Mouse (Mus musculus) CH12.LX (cell line): ENCODE measurements at regions not wholly inside any gene's neighbourhood (a gene's known extent, or its start where the extent isn't known, plus 50 kb on each side); places are given as distances from the start of the nearest gene placed in this dataset.

Experiments
- DNase-seq: peaks from one replicate; pipeline ENCODE4 v3.0.0-alpha.2; 2013; ENCODE audit errors: extremely low read depth
- H3K27ac ChIP-seq: 2 replicates; pipeline ENCODE4 v1.5.1; 2012; ENCODE audit warnings: low read depth, mild to moderate bottlenecking, control low read depth, moderate library complexity; ENCODE audit not compliant: insufficient read depth
- H3K27me3 ChIP-seq: replicated peaks from 2 replicates; pipeline ENCODE3; 2012; ENCODE audit warnings: inconsistent platforms
- H3K36me3 ChIP-seq, 2 experiments: replicated peaks in 1 of 2; 2 replicates each; pipeline versions ENCODE3 to v1.6.1; 2012; ENCODE audit warnings: inconsistent platforms in 1 of 2, low read length in 1 of 2, mild to moderate bottlenecking in 1 of 2, mixed read lengths in 1 of 2, moderate library complexity in 1 of 2; ENCODE audit not compliant: control insufficient read depth in 1 of 2, insufficient read depth in 1 of 2
- H3K4me1 ChIP-seq, 2 experiments: 2 replicates each; pipeline ENCODE4 v1.6.1; 2012; ENCODE audit warnings: inconsistent platforms in 1 of 2, moderate library complexity in 1 of 2; ENCODE audit not compliant: insufficient read depth in 2 of 2, control insufficient read depth in 1 of 2
- H3K4me2 ChIP-seq: 2 replicates; pipeline ENCODE4 v1.6.1; 2012; ENCODE audit warnings: low read depth, mild to moderate bottlenecking, control low read depth; ENCODE audit not compliant: poor library complexity, insufficient read depth, severe bottlenecking
- H3K4me3 ChIP-seq, 3 experiments: fragments of 150-350 bp in 1 of 3; sonication (generic) in 1 of 3; replicated peaks in 1 of 3; 2 replicates each; pipeline versions ENCODE3 to v1.5.1; 2011 to 2012; ENCODE audit warnings: low read depth in 2 of 3, low read length in 2 of 3, mild to moderate bottlenecking in 2 of 3, moderate library complexity in 2 of 3, control low read depth in 1 of 3, improper control_type of control experiment in 1 of 3, inconsistent platforms in 1 of 3, mixed read lengths in 1 of 3; ENCODE audit not compliant: poor library complexity in 1 of 3
- H3K79me2 ChIP-seq: replicated peaks from 2 replicates; pipeline ENCODE4 v1.6.1; 2012; ENCODE audit warnings: mild to moderate bottlenecking, moderate library complexity; ENCODE audit not compliant: control insufficient read depth, poor library complexity, insufficient read depth, severe bottlenecking; ENCODE audit errors: extremely low read depth
- H3K9ac ChIP-seq: 2 replicates; pipeline ENCODE4 v1.6.1; 2012; ENCODE audit warnings: low read depth, mild to moderate bottlenecking, control low read depth, moderate library complexity; ENCODE audit not compliant: insufficient read depth
- H3K9me3 ChIP-seq: replicated peaks from 2 replicates; pipeline ENCODE3; 2012; ENCODE audit warnings: low read length, inconsistent platforms, mixed read lengths
- BHLHE40 ChIP-seq: IDR thresholded peaks from 2 replicates; pipeline ENCODE4 v1.6.1; 2011; ENCODE audit warnings: mild to moderate bottlenecking, low read depth, low read length, improper control_type of control experiment
- CHD2 ChIP-seq: IDR thresholded peaks from 2 replicates; pipeline ENCODE4 v1.6.1; 2011; ENCODE audit warnings: low read length, improper control_type of control experiment
- E2F4 ChIP-seq: IDR thresholded peaks from 2 replicates; pipeline ENCODE4 v1.6.1; 2011; ENCODE audit warnings: low read depth, low read length, improper control_type of control experiment; ENCODE audit not compliant: insufficient replicate concordance
- EP300 ChIP-seq: IDR thresholded peaks from 2 replicates; pipeline ENCODE4 v1.6.1; 2011; ENCODE audit warnings: low read length, improper control_type of control experiment
- ETS1 ChIP-seq: conservative IDR thresholded peaks from 2 replicates; pipeline ENCODE4 v1.6.1; 2012; ENCODE audit warnings: low read depth, mild to moderate bottlenecking, inconsistent platforms, low read length, improper control_type of control experiment, moderate library complexity
- GABPA ChIP-seq: IDR thresholded peaks from 2 replicates; pipeline ENCODE4 v1.6.1; 2012; ENCODE audit warnings: low read depth, low read length, improper control_type of control experiment, inconsistent platforms; ENCODE audit not compliant: insufficient replicate concordance
- IRF4 ChIP-seq: IDR thresholded peaks from 2 replicates; pipeline ENCODE4 v1.6.1; 2014; ENCODE audit warnings: low read depth, mild to moderate bottlenecking, inconsistent platforms, low read length, improper control_type of control experiment
- JUN ChIP-seq: IDR thresholded peaks from 2 replicates; pipeline ENCODE4 v1.6.1; 2011; ENCODE audit warnings: low read depth, mild to moderate bottlenecking, low read length, improper control_type of control experiment, moderate library complexity; ENCODE audit not compliant: insufficient read depth
- KAT2A ChIP-seq: IDR thresholded peaks from 2 replicates; pipeline ENCODE4 v1.6.1; 2012; ENCODE audit warnings: low read length, improper control_type of control experiment, inconsistent platforms; ENCODE audit not compliant: insufficient replicate concordance
- MAFK ChIP-seq: IDR thresholded peaks from 2 replicates; pipeline ENCODE4 v1.6.1; 2011; ENCODE audit warnings: low read length, improper control_type of control experiment; ENCODE audit not compliant: insufficient replicate concordance
- MAZ ChIP-seq: IDR thresholded peaks from 2 replicates; pipeline ENCODE4 v1.6.1; 2012; ENCODE audit warnings: low read depth, mild to moderate bottlenecking, inconsistent platforms, low read length, improper control_type of control experiment, moderate library complexity
- MXI1 ChIP-seq: IDR thresholded peaks from 2 replicates; pipeline ENCODE4 v1.6.1; 2011; ENCODE audit warnings: mild to moderate bottlenecking, low read depth, low read length, improper control_type of control experiment
- MYC ChIP-seq: IDR thresholded peaks from 2 replicates; pipeline ENCODE4 v1.6.1; 2011; ENCODE audit warnings: low read depth, mild to moderate bottlenecking, improper control_type of control experiment, low read length
- NELFE ChIP-seq: IDR thresholded peaks from 2 replicates; pipeline ENCODE4 v1.6.1; 2011; ENCODE audit warnings: low read depth, low read length, improper control_type of control experiment
- NRF1 ChIP-seq: IDR thresholded peaks from 2 replicates; pipeline ENCODE4 v1.6.1; 2014; ENCODE audit warnings: low read depth, mild to moderate bottlenecking, inconsistent platforms, low read length, improper control_type of control experiment, moderate library complexity
- POLR2A ChIP-seq: IDR thresholded peaks from 2 replicates; pipeline ENCODE4 v1.6.1; 2011; ENCODE audit warnings: low read depth, mild to moderate bottlenecking, improper control_type of control experiment, low read length
- RAD21 ChIP-seq: IDR thresholded peaks from 2 replicates; pipeline ENCODE4 v1.6.1; 2011; ENCODE audit warnings: low read depth, mild to moderate bottlenecking, low read length, improper control_type of control experiment, moderate library complexity
- SIN3A ChIP-seq: IDR thresholded peaks from 2 replicates; pipeline ENCODE4 v1.6.1; 2012; ENCODE audit warnings: low read length, improper control_type of control experiment, inconsistent platforms
- TBP ChIP-seq: conservative IDR thresholded peaks from 2 replicates; pipeline ENCODE4 v1.6.1; 2011; ENCODE audit warnings: low read depth, low read length, improper control_type of control experiment
- UBTF ChIP-seq: IDR thresholded peaks from 2 replicates; pipeline ENCODE4 v1.6.1; 2012; ENCODE audit warnings: low read depth, mild to moderate bottlenecking, inconsistent platforms, low read length, improper control_type of control experiment, moderate library complexity
- ZKSCAN1 ChIP-seq: IDR thresholded peaks from 2 replicates; pipeline ENCODE4 v1.6.1; 2012; ENCODE audit warnings: low read depth, inconsistent platforms, low read length, improper control_type of control experiment, borderline replicate concordance
- ZMIZ1 ChIP-seq: IDR thresholded peaks from 2 replicates; pipeline ENCODE4 v1.6.1; 2012; ENCODE audit warnings: low read depth, mild to moderate bottlenecking, inconsistent platforms, low read length, improper control_type of control experiment
- ZNF384 ChIP-seq: IDR thresholded peaks from 2 replicates; pipeline ENCODE4 v1.6.1; 2012; ENCODE audit warnings: low read depth, low read length, improper control_type of control experiment, inconsistent platforms
- dilution Hi-C: fragments of 300-500 bp; cut with MboI; formaldehyde crosslinking; loops from 2 replicates; pipeline ENCODE4 v1.14.3; 2020; ENCODE audit warnings: low sequenced_read_pairs; ENCODE audit not compliant: extremely low pct_unique_long_range_greater_than_20kb, extremely low pct_ligation_motif_present
- in situ Hi-C: fragments of 300-500 bp; cut with MboI; formaldehyde crosslinking; loops from 3 replicates; pipeline ENCODE4 v1.14.3; 2019; ENCODE audit warnings: low sequenced_read_pairs, low pct_ligation_motif_present, low pct_unique_long_range_greater_than_20kb, mixed read lengths

GRCm38 (mm10) chr6:73644778-73645267 is 175.4 kb upstream of the 4931417E11Rik start:
- Histone ChIP-seq H3K9ac (no peak overlapping the region), H3K79me2 (no peaks in the 10 kb centered on the region), H3K4me3 (no peak overlapping the region), H3K27ac (no peak overlapping the region), H3K9me3 (peaks cover 15% of the 10 kb centered on the region), H3K27me3 (no peaks in the 10 kb centered on the region), H3K4me1 (no peaks in the 10 kb centered on the region), H3K36me3 (no peaks in the 10 kb centered on the region), H3K4me2 (no peak overlapping the region)
- TF ChIP-seq MYC: no peak
- TF ChIP-seq IRF4: no peak
- TF ChIP-seq MAZ: no peak
- TF ChIP-seq TBP: no peak
- no peak for TF ChIP-seq ZNF384
- TF ChIP-seq EP300: no peak
- TF ChIP-seq RAD21: no peak
- no peak for TF ChIP-seq ETS1
- no peak for TF ChIP-seq NELFE
- TF ChIP-seq ZMIZ1: no peak
- no peak for TF ChIP-seq GABPA
- no peak for TF ChIP-seq MAFK
- no peak for TF ChIP-seq UBTF
- in situ Hi-C loops: no loop called here
- no peak for DNase-seq
- dilution Hi-C loops: no loop called here

- in situ Hi-C loops (no loop called here), dilution Hi-C loops (no loop called here)
- peaks cover 17% of the 10 kb centered on the region for H3K9me3 ChIP-seq
- TF ChIP-seq SIN3A (no peak), GABPA (no peak), E2F4 (no peak), CHD2 (no peak), MAFK (no peak)
- H3K27me3 ChIP-seq: no peaks in the 10 kb centered on the region
- H3K36me3 ChIP-seq: no peaks in the 10 kb centered on the region
- no peaks in the 10 kb centered on the region for H3K79me2 ChIP-seq
- H3K4me2 ChIP-seq: no peak overlapping the region
- H3K9ac ChIP-seq: no peak overlapping the region
- no peak overlapping the region for H3K27ac ChIP-seq
- no peaks in the 10 kb centered on the region for H3K4me1 ChIP-seq
- DNase-seq: no peak
- no peak overlapping the region for H3K4me3 ChIP-seq
These were observed 159.1 kb upstream of the 4931417E11Rik start for GRCm38 (mm10) chr6:73628600-73628999.

- Histone ChIP-seq H3K79me2 (no peaks in the 10 kb centered on the region), H3K27me3 (no peaks in the 10 kb centered on the region), H3K9me3 (peaks cover 12% of the 10 kb centered on the region), H3K4me2 (no peak overlapping the region), H3K27ac (no peak overlapping the region), H3K4me3 (no peak overlapping the region), H3K36me3 (no peaks in the 10 kb centered on the region), H3K4me1 (no peaks in the 10 kb centered on the region), H3K9ac (no peak overlapping the region)
- TF ChIP-seq TBP (no peak), MYC (no peak), GABPA (no peak), JUN (no peak), EP300 (no peak), NRF1 (no peak), BHLHE40 (no peak), POLR2A (no peak), MXI1 (no peak), MAFK (no peak), KAT2A (no peak), ZKSCAN1 (no peak), E2F4 (no peak)
- in situ Hi-C loops: no loop called here
- dilution Hi-C loops: no loop called here
- DNase-seq: no peak
These were observed 157.0 kb upstream of the 4931417E11Rik start for GRCm38 (mm10) chr6:73626451-73626850.
